Mouse (Mus musculus): Measurements from ENCODE around the gene Gm28044. TPM values are rescaled to one million over a fixed set of nuclear protein-coding genes. Genes with fewer than 3 reads are reported as not detected.

Gm28044 gene
- not detected in 2 replicates for polyA plus RNA-seq (2012)

DNA sequence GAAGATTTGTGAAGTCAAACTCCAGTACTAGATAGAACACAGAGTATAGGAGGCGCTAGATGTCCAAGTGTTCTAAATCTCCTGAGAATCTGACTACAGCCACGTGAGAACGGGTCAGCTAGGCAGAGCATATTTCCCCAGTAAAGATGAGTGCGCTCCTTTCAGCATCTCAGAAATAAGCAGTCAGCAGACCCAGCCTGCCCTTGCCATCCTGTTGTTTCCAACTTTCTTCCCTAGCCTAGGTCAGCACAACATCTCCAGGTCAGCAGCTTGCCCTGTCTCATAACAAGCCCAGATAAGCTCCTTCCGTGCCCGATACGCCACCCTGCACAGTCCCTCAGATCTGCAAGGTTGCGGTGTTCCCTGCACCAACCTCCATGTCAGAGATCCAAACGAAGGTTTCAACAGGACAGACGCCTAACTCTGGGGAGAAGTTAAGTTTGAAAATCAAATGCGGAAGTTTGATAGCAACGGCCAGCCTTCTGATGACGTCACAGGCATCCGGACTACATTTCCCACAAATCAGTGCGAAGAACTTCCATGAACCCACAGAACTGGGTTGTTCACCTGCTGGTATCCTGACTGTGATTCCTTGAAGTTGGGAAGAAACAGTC, at the start of gene Gm28044, which contains the start of gene Zfp953:
Gene Gm28044 (minus strand): TSS at position 406 of the 614 bp plus-strand sequence.
Gene Zfp953 (minus strand): TSS at position 475 of the 614 bp plus-strand sequence.

GRCm38 (mm10) chr13:67399183-67399903, 39.0 kb upstream of the Gm28044 start, which contains the start of gene Zfp429:
TSS of gene Zfp429 (minus strand) at chr13:67399819.

GRCm38 (mm10) chr13:67375050-67375911, 14.9 kb upstream of the Gm28044 start, which contains the start of the genes Gm28041 and Zfp456:
TSS of gene Gm28041 (minus strand) at chr13:67375733.
TSS of gene Zfp456 (minus strand) at chr13:67375810.

GRCm38 (mm10) chr13:67332019-67332724, 28.2 kb downstream of the Gm28044 start, which contains the start of gene Zfp595:
TSS of gene Zfp595 (minus strand) at chr13:67332570.

GRCm38 (mm10) chr13:67305822-67306672, 54.3 kb downstream of the Gm28044 start, which contains the start of gene Zfp457:
TSS of gene Zfp457 (minus strand) at chr13:67306485.

GRCm38 (mm10) chr13:67278314-67278713, 82.0 kb downstream of the Gm28044 start, which contains the start of gene Zfp458:
TSS of gene Zfp458 (minus strand) at chr13:67278466.

Other genes starting within 250 kb of the Gm28044 start
- gene Rslcan18, start 244.3 kb downstream of the Gm28044 start, polyA plus RNA-seq (2012), result not detected in 2 replicates
- 0.02 and 0.29 TPM in 2 replicates for gene Zfp759, start 238.9 kb downstream of the Gm28044 start, polyA plus RNA-seq (2012)
- gene Rsl1, start 187.4 kb downstream of the Gm28044 start, polyA plus RNA-seq (2012), result 0.29 and 0.34 TPM in 2 replicates
- gene Zfp455, start 166.0 kb downstream of the Gm28044 start, polyA plus RNA-seq (2012), result 0.09 and 0.17 TPM in 2 replicates
- 0.24 and 0.44 TPM in 2 replicates for gene Zfp458, start 82.1 kb downstream of the Gm28044 start, polyA plus RNA-seq (2012)
- gene Zfp457, start 54.1 kb downstream of the Gm28044 start, polyA plus RNA-seq (2012), result 0.27 TPM in 1 of 2 replicates, not detected in the other
- 0.06 and 0.29 TPM in 2 replicates for gene Zfp595, start 28.0 kb downstream of the Gm28044 start, polyA plus RNA-seq (2012)
- 0.08 and 0.16 TPM in 2 replicates for gene Zfp953, start 69 bp upstream of the Gm28044 start, polyA plus RNA-seq (2012)
- gene Gm28041, start 15.2 kb upstream of the Gm28044 start, polyA plus RNA-seq (2012), result 0.23 TPM in 1 of 2 replicates, not detected in the other
- gene Zfp456, start 15.3 kb upstream of the Gm28044 start, polyA plus RNA-seq (2012), result 0.03 and 0.10 TPM in 2 replicates
- 0.34 and 0.63 TPM in 2 replicates for gene Zfp429, start 39.3 kb upstream of the Gm28044 start, polyA plus RNA-seq (2012)
- gene Zfp459, start 60.9 kb upstream of the Gm28044 start, polyA plus RNA-seq (2012), result not detected in 2 replicates
- gene Zfp874a, start 91.1 kb upstream of the Gm28044 start, polyA plus RNA-seq (2012), result 0.28 and 0.83 TPM in 2 replicates
- gene Zfp874b, start 123.7 kb upstream of the Gm28044 start, polyA plus RNA-seq (2012), result 0.13 and 0.18 TPM in 2 replicates
- gene Zfp58, start 140.0 kb upstream of the Gm28044 start, polyA plus RNA-seq (2012), result 0.23 and 0.51 TPM in 2 replicates
- gene Gm26965, start 165.6 kb upstream of the Gm28044 start, polyA plus RNA-seq (2012), result not detected in 2 replicates
- gene Zfp87, start 165.6 kb upstream of the Gm28044 start, polyA plus RNA-seq (2012), result 0.63 and 0.94 TPM in 2 replicates
- 0.27 and 0.32 TPM in 2 replicates for gene Zfp748, start 193.3 kb upstream of the Gm28044 start, polyA plus RNA-seq (2012)
- gene Zfp729b, start 249.2 kb upstream of the Gm28044 start, polyA plus RNA-seq (2012), result 0.23 and 0.63 TPM in 2 replicates